Mouse (Mus musculus) limb, embryonic 14.5 days (tissue): Measurements from ENCODE around the gene Zfp575. TPM values are rescaled to one million over a fixed set of nuclear protein-coding genes. Genes with fewer than 3 reads are reported as not detected.
"Not testable (repeated sequence)": the region's sequence is repeated elsewhere in the genome, so short reads cannot be mapped to it uniquely, and the experiment has no call there.

Experiments
- ATAC-seq: fragments of 200-750 bp; cut with Nextera tagmentation; 2 replicates; pipeline ENCODE4 v1.8.0; 2017; ENCODE audit warnings: low read depth, moderate number of reproducible peaks, moderate TSS enrichment; ENCODE audit not compliant: low FRiP score
- DNase-seq: peaks from one replicate; pipeline ENCODE4 v3.0.0-alpha.2; 2015; ENCODE audit warnings: low spot score
- H3K27ac ChIP-seq: fragments of 300-500 bp; sonication (generic); replicated peaks from 2 replicates; pipeline ENCODE4 v1.5.1; 2014; ENCODE audit warnings: low read depth, mild to moderate bottlenecking, low read length, moderate library complexity, mixed read lengths
- H3K27me3 ChIP-seq: fragments of 300-500 bp; sonication (generic); 2 replicates; pipeline ENCODE4 v1.6.1; 2014; ENCODE audit warnings: low read length, mixed read lengths; ENCODE audit not compliant: control insufficient read depth, insufficient read depth
- H3K36me3 ChIP-seq: fragments of 300-500 bp; sonication (generic); 2 replicates; pipeline ENCODE4 v1.6.1; 2014; ENCODE audit warnings: mild to moderate bottlenecking, low read length, moderate library complexity, mixed read lengths; ENCODE audit not compliant: control insufficient read depth, insufficient read depth
- H3K4me1 ChIP-seq: fragments of 300-500 bp; sonication (generic); 2 replicates; pipeline ENCODE4 v1.6.1; 2014; ENCODE audit warnings: antibody characterized with exemption, low read length, mixed read lengths; ENCODE audit not compliant: control insufficient read depth, insufficient read depth
- H3K4me2 ChIP-seq: fragments of 300-500 bp; sonication (generic); replicated peaks from 2 replicates; pipeline ENCODE4 v1.6.1; 2014; ENCODE audit warnings: low read depth, mild to moderate bottlenecking, low read length, moderate library complexity; ENCODE audit not compliant: severe bottlenecking
- H3K4me3 ChIP-seq: fragments of 300-500 bp; sonication (generic); replicated peaks from 2 replicates; pipeline ENCODE4 v1.5.1; 2014; ENCODE audit warnings: low read length
- H3K9ac ChIP-seq: fragments of 300-500 bp; sonication (generic); 2 replicates; pipeline ENCODE4 v1.6.1; 2014; ENCODE audit warnings: mild to moderate bottlenecking, low read depth, low read length, moderate library complexity; ENCODE audit not compliant: severe bottlenecking
- H3K9me3 ChIP-seq: fragments of 300-500 bp; sonication (generic); 2 replicates; pipeline ENCODE4 v1.6.1; 2016; ENCODE audit warnings: low read length; ENCODE audit not compliant: control insufficient read depth
- POLR2A ChIP-seq: fragments of 200-500 bp; IDR thresholded peaks from 2 replicates; pipeline ENCODE4 v1.8.0; 2012; ENCODE audit warnings: inconsistent platforms, mild to moderate bottlenecking, moderate library complexity, borderline replicate concordance; ENCODE audit not compliant: insufficient read depth, insufficient read length; ENCODE audit errors: extremely low read depth
- WGBS: fragments of 180-500 bp; shearing (Covaris S2); extraction: QIAGEN DNeasy Blood & Tissue Kit; methylation state at CpG from one replicate; pipeline ENCODE4 v1.1.7; 2014; 5-methylcytosine and 5-hydroxymethylcytosine counted together
- polyA plus RNA-seq, 2 experiments: library from polyadenylated mRNA; depleted of rRNA in 1 of 2; stranded (reverse) in 1 of 2; unstranded in 1 of 2; fragments of >200 nt; fragmentation: Nextera tagmentation in 1 of 2; extraction: Ambion mirVana in 1 of 2; gene quantifications; 2 replicates each; pipeline versions ENCODE4 v1.2.1 to v1.2.3; 2012 to 2014

Gene Zfp575
- polyA plus RNA-seq, 2 experiments, result 4.5 to 5.0 TPM

DNA sequence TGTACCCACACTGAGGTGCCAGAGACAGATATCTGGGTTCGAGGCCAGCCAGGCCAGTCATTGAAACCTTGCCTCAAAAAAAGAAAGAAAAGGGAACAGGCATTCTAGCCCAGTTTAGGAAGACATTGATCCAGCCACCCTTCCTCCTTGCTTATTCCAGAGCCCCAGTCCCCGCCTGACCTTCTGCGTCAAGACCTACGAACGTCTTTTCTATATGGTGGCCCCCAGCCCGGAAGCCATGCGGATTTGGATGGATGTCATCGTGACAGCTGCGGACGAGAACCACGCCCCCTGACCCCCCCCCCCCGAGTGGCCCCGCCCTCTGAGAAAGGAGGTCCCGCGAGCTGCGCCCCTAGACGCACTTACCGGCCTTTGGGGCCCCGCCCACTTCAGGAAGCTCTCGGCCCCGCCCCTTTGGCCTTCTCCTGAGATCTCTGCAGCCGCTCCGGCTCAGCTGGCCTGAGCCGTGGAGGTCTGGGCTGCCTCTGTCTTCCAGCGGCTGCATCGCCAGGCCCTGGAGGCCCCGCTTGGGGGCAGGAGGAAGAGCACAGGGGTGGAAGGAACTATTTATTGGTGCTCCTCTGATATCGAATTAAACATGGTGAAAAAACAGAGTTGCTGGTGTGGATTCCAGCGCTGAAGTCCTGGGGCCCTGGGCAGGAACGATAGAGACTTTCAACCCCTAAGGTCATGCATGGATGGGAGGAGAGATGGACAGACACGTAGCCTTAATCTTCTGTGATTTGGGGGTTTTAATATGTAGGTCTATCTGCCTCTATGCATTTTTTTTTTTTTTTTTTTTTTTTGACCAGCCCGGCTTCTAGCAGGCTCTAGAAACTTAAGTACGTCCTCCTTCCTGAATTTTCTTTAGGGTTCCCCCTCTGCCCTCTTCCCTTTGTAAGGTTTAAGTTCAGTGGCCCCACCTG lies 41.5 kb upstream of the Zfp575 start:
- Histone ChIP-seq H3K4me1 (peaks cover 6% of the 10 kb centered on the region; the same call in 1 of the 2 replicates), H3K9me3 (no peaks in the 10 kb centered on the region), H3K4me3 (peak overlapping the region; percentile 32), H3K36me3 (no peaks in the 10 kb centered on the region), H3K9ac (peak overlapping the region; percentile 55), H3K4me2 (peak overlapping the region; percentile 57), H3K27me3 (no peaks in the 10 kb centered on the region), H3K27ac (no peak overlapping the region)
- peak; percentile 89 for ATAC-seq
- no peak for TF ChIP-seq POLR2A
- peak; percentile 84 for DNase-seq
- 9% methylated on average over 22 of the region's 33 CpGs for WGBS

DNA sequence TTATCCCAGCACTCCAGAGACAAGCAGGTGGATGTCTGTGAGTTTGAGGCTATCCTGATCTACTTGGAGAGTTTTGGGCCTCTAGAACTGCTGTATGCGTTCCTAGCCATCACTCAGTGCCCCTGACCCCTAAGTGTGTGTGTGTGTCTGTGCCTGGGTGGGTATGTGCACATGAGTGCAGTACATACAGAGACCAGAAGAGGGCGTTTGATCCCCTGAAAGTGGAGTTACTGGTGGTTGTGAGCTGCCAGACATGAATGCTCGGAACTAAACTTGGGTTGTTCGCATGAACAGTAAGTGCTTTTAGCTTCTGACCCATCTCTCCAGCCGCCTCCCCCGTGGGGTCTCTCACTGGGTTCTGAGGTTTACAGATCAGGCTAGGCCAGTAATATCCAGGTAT lies 35.5 kb upstream of the Zfp575 start:
- Histone ChIP-seq H3K4me1 (no peaks in the 10 kb centered on the region), H3K9ac (no peak overlapping the region), H3K4me2 (no peak overlapping the region), H3K4me3 (no peak overlapping the region), H3K27me3 (no peaks in the 10 kb centered on the region), H3K9me3 (peaks cover 5% of the 10 kb centered on the region; the same call in 1 of the 2 replicates), H3K36me3 (no peaks in the 10 kb centered on the region), H3K27ac (no peak overlapping the region)
- ATAC-seq, result no peak
- TF ChIP-seq POLR2A, result no peak
- 84% methylated on average over 6 of the region's 6 CpGs for WGBS
- DNase-seq, result no peak

DNA sequence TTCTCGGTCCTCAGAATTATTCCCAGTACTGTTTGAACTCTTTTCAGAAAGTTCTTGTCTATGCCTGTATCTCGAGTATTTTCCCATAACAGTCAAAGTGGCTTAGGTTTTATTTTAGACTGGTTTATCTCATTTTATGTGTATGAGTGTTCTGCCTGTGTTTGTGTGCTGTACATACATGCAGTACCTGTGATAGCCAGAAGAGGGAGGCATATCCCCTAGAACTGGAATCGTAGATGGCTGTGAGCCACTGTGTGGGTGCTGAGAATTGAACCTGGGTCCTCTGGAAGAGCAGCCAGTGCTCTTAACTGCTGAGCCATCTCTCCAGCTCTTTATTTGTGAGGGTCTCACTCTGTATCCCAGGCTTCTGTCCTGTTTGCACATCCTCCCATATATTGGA lies 33.8 kb upstream of the Zfp575 start:
- WGBS, result 82% methylated on average over 3 of the region's 3 CpGs
- TF ChIP-seq POLR2A, result no peak
- H3K9me3 ChIP-seq, result peaks cover 5% of the 10 kb centered on the region; the same call in 1 of the 2 replicates

DNA sequence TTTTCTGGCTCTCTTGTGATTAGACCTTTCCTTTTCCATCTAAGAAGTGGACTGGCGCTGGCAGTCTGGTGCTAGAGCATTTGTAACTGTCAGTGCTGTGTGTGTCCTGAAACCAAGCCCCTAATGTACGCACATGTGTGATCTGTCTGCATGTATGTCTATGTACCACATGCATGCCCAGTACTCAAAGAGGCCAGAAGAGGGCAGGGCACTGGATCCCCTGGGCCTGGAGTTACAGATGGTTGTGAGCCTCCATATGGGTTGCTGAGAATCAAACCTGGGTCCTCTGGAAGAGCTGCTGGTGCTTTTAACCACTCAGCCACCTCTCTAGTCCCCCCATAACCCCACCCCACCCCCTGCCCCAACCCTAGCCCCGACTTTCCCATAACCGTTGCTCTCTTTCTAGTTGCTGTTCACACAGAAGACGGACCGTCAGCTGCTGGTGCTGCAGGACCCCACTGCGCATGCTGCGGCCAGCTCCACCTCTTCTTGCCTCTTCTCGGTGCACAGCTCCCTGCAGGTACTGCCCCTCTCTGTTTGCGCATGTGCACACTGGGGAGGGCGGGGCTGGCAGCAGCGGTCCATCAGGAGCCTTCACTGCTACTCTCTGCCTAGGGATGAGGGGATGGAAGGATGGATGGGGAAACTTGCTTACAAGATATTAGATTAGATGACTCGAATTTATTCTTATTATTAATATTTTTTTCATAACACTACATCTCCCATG lies 32.4 kb upstream of the Zfp575 start:
- Histone ChIP-seq H3K27ac (no peak overlapping the region), H3K36me3 (no peaks in the 10 kb centered on the region), H3K27me3 (no peaks in the 10 kb centered on the region), H3K9me3 (peaks cover 5% of the 10 kb centered on the region; the same call in 1 of the 2 replicates), H3K4me2 (no peak overlapping the region), H3K4me3 (no peak overlapping the region), H3K4me1 (no peaks in the 10 kb centered on the region), H3K9ac (no peak overlapping the region)
- DNase-seq, result no peak
- no peak for ATAC-seq
- 54% methylated on average over 13 of the region's 13 CpGs for WGBS
- TF ChIP-seq POLR2A, result no peak

More for the DNA sequence above, 33.8 kb upstream of the Zfp575 start:
- Histone ChIP-seq H3K9ac (no peak overlapping the region), H3K27me3 (no peaks in the 10 kb centered on the region), H3K4me1 (no peaks in the 10 kb centered on the region), H3K36me3 (no peaks in the 10 kb centered on the region), H3K4me3 (no peak overlapping the region), H3K27ac (no peak overlapping the region), H3K4me2 (no peak overlapping the region)
- DNase-seq (no peak), ATAC-seq (no peak)

DNA sequence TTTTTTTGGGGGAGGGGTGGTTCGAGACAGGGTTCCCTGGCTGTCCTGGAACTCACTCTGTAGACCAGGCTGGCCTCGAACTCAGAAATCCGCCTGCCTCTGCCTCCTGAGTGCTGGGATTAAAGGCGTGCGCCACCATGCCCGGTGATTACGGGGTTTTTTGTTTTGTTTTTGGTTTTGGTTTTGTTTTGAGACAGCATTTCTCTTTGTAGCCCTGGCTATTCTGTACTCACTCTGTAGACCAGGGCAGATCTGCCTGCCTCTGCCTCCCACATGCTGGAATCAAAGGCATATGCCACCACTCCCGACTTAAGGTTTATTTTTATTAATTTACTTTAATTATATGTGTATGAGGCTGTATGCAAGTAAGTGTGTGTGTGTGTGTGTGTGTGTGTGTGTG lies 30.9 kb upstream of the Zfp575 start:
- H3K27ac ChIP-seq, DNase-seq, H3K4me2 ChIP-seq, H3K27me3 ChIP-seq, H3K4me3 ChIP-seq, H3K36me3 ChIP-seq, ATAC-seq, H3K9me3 ChIP-seq, H3K9ac ChIP-seq, H3K4me1 ChIP-seq: not testable (repeated sequence)
- 87% methylated on average over 8 of the region's 8 CpGs for WGBS
